Mouse (Mus musculus) ovary, postnatal 36 days (tissue): Measurements from ENCODE around the gene Hist1h1d.
"Not testable (repeated sequence)": the region's sequence is repeated elsewhere in the genome, so short reads cannot be mapped to it uniquely, and the experiment has no call there.

ENCODE experiments used
- DNase-seq: peaks from one replicate; pipeline ENCODE4 v3.0.0; 2022; ENCODE audit warnings: low spot score, mixed read lengths

Hist1h1d gene

GRCm38 (mm10) chr13:23573034-23573897, 20.2 kb downstream of the Hist1h1d start:
- DNase-seq, result not testable (repeated sequence)

DNA sequence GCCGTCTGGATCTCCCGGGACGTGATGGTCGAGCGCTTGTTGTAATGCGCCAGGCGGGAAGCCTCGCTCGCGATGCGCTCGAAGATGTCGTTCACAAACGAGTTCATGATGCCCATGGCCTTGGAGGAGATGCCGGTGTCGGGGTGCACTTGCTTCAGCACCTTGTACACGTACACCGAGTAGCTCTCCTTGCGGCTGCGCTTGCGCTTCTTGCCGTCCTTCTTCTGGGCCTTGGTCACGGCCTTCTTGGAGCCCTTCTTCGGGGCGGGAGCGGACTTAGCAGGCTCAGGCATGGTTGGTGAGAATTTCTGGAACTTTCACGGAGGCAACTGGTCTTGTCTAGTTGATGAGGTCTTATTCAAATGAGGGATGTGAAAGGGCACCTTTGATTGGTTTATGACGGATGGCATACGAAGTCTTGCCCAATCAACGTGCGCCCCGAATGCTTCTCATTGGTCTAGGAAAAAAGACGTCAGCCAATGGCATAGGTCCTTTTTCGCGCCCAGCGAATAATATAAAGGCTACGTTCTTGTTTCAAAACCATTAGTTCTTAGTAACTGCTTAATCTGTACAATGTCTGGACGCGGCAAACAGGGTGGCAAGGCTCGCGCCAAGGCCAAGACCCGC, 20.9 kb downstream of the Hist1h1d start, which contains the start of the genes Hist1h2bf and Hist1h2ad:
Hist1h2bf (minus strand) TSS at position 299 of the 627 bp plus-strand sequence.
Hist1h2ad (plus strand) TSS at position 484 of the 627 bp plus-strand sequence.
- DNase-seq, result peak; percentile 75

DNA sequence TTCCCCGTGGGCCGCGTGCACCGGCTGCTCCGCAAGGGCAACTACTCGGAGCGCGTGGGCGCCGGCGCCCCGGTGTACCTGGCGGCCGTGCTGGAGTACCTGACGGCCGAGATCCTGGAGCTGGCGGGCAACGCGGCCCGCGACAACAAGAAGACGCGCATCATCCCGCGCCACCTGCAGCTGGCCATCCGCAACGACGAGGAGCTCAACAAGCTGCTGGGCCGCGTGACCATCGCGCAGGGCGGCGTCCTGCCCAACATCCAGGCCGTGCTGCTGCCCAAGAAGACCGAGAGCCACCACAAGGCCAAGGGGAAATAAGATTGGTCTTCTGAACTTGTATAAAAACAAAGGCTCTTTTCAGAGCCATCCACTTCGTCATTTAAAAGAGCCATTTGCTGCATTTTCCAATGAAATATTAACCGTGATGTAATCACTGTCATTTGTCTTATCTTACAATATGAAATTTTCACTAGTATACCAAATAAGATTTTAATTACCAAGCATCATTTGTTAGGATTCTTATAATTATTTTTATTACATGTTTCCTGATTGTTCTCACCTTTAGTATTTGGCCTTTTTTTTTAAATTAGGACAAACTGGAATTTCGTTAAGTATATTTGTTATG, 21.6 kb downstream of the Hist1h1d start:
- not testable (repeated sequence) for DNase-seq

DNA sequence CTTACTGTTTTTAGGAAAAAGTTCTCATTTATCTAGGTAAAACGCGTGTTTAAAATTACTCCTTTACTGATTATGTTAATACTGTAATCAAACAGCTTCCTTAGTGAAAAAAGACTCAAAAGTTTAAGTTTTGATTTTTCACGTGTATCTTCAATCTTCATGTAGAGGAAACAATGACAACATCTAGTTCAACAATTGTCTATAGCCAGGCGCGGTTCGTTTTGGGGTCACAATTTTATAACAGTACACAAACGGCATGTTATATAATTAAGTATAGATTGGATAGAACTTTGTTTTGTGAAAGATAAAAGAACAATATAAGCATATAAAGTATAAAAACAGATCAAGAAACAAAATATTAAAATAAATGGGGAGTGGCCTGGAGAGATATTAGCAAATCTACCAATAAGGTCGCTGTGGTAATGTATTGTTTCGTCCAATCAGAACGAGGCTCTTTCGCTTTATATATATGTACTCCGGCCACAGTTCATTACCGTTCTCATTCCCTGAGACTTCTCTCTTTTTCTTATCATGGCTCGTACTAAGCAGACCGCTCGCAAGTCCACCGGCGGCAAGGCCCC, 22.3 kb downstream of the Hist1h1d start, which contains the start of gene Hist1h3d:
Hist1h3d (plus strand) TSS at position 493 of the 581 bp plus-strand sequence.
- no peak for DNase-seq

DNA sequence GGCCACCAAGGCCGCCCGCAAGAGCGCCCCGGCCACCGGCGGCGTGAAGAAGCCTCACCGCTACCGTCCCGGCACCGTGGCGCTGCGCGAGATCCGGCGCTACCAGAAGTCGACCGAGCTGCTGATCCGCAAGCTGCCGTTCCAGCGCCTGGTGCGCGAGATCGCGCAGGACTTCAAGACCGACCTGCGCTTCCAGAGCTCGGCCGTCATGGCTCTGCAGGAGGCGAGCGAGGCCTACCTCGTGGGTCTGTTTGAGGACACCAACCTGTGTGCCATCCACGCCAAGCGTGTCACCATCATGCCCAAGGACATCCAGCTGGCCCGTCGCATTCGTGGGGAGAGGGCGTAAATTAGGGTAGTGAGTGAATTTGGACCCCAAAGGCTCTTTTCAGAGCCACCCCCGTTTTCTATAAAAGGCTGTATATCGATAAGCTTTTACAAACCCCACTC, 22.8 kb downstream of the Hist1h1d start:
- DNase-seq, result not testable (repeated sequence)

DNA sequence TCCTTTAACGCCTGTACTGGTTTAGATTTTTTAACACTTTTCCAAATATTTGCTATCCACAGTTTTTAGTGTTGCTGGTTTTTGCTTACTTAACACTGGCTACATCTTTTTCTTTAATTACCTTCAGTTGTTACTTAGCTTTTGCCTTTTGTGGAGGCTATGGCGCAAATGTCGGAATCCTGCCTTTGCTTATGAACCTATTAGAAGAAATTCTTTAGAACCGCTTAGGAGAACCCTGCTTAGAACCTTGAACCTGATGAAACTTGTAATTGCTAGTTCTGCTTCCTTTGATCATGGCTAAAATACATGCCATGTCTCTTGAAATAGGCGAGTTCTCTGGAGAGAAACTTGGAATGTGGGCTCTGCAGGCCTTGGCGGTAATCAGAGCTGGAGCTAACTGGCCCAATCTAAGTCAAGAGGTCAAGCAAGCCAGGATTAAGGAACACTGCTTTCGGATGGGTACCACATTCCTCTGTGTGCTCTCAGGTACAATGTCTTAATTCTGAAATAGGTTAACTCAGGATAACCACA, 23.4 kb downstream of the Hist1h1d start:
- no peak for DNase-seq

- DNase-seq, result no peak
These were observed 24.0 kb downstream of the Hist1h1d start for GRCm38 (mm10) chr13:23576906-23577639.

GRCm38 (mm10) chr13:23577835-23578234, 24.8 kb downstream of the Hist1h1d start:
- no peak for DNase-seq

DNA sequence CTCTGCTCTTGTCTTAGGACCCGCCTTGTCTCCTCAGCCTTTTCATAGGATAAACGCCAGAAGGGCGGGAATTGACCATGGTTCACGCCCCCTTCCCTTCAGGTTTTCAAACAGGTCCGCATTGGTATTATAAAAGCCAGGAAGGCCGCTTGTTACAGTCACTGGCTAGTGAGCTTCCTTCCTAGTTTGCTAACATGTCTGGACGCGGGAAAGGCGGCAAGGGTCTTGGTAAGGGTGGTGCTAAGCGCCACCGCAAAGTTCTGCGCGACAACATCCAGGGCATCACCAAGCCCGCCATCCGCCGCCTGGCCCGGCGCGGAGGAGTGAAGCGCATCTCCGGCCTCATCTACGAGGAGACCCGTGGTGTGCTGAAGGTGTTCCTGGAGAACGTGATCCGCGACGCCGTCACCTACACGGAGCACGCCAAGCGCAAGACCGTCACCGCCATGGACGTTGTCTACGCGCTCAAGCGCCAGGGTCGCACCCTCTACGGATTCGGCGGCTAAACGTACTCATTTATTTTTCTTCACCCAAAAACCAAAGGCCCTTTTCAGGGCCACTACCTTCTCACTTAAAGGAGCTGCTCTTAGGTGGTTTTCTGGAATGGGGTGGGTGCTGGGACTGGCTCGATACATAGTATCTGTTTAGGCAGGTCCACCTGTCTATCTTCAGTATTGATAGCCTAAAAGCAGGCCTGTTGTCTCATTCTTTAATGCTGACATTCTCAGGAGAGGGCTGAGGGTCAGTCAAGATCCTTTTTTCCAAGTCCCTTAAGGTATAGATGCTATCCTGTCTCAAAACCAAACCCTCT, 28.6 kb downstream of the Hist1h1d start, which contains the start of gene Hist1h4d:
Hist1h4d (plus strand) TSS at position 191 of the 811 bp plus-strand sequence.
- peak; percentile 91 for DNase-seq

DNA sequence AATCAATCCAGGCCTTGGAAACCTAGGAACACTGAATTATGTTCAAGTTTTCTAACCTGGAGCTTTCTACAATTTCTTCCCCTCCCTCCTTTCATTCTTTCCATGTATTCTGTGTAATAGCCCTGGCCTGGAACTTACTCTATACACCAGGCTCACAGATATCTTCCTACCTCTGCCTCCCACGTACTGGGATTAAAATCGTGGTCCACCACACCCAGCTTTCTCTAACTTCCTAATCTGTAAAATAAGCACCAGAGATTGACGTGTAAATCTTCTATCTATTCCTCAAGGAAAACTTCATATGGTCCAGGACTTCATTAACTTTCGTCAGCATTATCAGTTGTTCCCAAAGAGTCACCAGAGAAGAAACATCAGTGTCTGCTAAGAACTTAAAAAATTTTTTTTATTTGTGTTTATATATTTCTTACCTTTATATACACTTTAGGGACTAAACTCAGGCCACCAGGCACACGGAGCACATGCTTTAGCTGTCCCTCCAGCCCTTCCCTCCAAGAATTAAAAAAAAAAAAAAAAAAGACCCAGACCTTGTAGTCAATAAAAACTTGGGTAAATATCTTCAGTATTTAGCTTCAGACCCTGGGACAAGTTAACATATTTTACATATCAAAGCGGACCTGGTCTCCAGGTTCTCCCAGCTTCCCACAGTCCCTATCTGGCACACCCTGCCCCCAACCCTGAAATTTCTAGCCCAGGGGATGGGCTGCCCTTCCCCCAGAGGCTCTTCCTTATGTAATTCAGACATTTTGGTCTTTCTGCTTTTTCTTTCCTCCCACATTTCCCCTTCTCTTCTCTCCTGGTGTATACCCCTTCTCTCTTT, 29.4 kb downstream of the Hist1h1d start:
- DNase-seq, result no peak

DNA sequence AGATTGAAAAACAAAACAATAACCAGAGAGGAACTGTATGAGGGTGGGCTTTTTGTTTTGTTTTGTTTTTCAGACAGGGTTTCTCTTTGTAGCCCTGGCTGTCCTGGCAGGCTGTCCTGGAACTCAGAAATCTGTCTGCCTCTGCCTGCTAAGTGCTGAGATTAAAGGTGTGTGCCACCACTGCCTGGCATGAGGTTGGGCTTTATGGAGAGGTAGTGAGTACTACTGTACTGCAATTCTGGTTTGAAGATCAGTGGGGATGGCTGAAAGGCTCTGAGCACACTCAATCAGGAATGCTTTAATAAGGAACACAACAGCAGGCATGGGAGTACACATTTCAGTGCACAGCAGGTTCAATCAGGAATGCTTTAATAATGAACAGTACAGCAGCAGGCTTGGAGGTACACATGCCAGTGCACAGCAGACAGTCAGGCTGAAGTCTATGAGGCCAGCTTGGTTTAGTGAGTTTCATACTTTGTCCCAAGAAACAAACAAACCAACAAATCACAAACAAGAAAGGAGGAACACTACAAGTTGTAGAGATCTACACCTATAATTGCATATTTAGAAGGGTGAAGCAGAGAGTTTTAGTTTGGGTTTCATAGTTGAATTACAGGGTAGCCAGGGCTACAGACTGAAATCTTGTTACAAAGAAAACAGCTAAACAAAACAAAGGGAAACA, 30.5 kb downstream of the Hist1h1d start:
- no peak for DNase-seq

DNA sequence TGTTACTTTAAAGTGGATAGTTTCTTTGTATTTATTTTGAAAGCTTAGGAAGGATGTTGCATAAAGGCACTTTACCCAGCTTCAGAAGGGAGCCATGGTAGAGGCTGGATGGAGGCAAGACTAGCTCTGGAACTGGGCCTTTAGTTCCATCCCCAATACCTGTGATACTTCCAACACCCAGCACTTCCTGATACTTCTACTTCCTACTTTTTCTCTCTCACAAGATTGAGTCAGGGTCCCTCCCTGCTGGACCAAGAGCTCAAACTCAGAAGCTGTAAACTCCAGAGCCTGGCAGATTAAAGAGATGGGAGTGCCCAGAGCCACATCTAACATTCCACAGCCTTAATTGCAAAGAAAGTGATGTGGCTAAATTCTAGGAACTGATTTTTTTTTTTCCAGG, 31.3 kb downstream of the Hist1h1d start:
- no peak for DNase-seq

- peak; percentile 66 for DNase-seq
These were observed 32.0 kb downstream of the Hist1h1d start for GRCm38 (mm10) chr13:23585029-23585441.

- DNase-seq, result peak; percentile 69
These were observed 32.5 kb downstream of the Hist1h1d start for GRCm38 (mm10) chr13:23585442-23586098.

- DNase-seq, result no peak
These were observed 33.3 kb downstream of the Hist1h1d start for GRCm38 (mm10) chr13:23586099-23586939.

DNA sequence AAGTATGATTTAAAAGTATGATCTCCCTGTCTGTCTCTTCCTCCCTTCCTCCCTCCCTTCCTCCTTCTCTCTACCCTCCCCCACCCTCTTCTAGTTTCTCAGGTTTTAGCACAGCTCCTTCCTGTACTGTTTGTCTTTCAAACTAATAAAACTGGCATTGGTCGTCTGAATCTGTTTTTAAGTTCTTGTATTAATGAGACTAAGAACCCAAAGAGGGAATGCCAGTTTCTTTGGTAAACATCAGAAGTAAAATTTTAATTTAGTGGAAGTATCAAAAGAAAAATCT, 33.8 kb downstream of the Hist1h1d start:
- DNase-seq, result no peak

DNA sequence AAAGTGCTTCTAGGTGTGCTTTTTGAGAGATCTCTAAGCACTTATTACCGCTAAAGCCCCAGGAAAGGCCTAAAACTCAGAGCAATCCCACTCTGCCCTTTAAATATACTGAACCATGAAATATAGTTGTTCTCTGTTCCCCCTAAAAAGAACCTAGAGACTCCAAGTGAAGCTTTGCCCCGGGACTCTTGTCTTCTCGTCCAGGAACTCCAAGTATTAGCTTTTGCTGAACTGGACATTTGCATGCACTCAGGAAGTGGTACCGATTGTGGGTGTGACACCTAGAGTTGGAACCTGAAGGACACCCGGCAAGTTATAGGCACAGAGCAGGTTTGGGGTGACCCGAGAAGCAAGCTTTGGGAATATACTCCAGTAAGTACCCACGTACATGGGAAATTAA, 38.1 kb downstream of the Hist1h1d start:
- DNase-seq, result no peak
